Mouse (Mus musculus) left cerebral cortex, adult 18-20 months (tissue): ENCODE results near the gene Dhx40. TPM values are rescaled to one million over a fixed set of nuclear protein-coding genes. Genes with fewer than 3 reads are reported as not detected.
"Not testable (repeated sequence)": the region's sequence is repeated elsewhere in the genome, so short reads cannot be mapped to it uniquely, and the experiment has no call there.

ENCODE experiments used
- DNase-seq, 2 experiments: peaks; one replicate each; pipeline ENCODE4 v3.0.0; 2021 to 2022; ENCODE audit warnings: low spot score in 2 of 2, mixed read lengths in 1 of 2
- total RNA-seq, 2 experiments: library from RNA; stranded (reverse); gene quantifications; 2 replicates each; pipeline ENCODE4 v1.2.3; 2021

The Dhx40 gene
- total RNA-seq, 2 experiments from 2014 or later, result 22.8 to 22.9 TPM

DNA sequence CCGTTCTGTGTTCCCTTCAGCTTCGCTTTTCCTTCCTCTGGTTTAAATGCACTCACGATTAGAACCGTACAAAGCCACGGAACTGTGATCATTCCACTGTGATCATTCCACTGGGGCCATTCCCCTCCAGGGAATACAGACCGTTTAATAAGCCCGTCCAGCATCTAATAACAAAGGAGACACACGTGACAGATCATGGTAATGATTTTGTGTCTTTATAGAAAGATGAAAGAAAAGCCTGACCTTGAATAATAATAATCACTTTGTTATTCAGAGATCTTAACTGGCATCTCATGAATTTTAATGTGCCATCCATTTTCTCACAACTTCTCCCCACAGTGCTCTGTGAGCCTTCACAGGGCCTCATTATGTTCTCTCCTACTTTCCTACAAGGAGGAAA, 12.0 kb upstream of the Dhx40 start:
- no peak for DNase-seq

DNA sequence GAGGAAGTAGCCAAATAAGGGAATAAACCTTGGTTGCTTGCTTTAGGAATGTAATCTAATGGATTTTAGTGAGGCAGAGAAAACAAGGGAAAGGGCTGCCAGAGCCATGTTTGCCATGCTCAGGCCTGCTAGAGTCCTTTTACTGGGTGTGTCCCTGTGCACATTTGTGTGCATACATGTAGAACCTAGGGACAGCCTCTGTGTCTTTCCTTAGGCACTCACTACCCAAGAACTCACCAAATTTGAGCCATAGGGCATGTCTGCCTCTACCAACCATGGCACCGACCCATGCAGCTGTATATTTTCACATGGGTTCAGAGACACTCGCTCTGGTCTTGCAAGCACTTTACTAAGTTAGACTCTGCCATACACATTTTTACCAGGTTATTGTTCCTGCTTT, 11.4 kb upstream of the Dhx40 start:
- no peak for DNase-seq

- not testable (repeated sequence) for DNase-seq
These were observed 8.7 kb upstream of the Dhx40 start for GRCm38 (mm10) chr11:86816288-86816687.

DNA sequence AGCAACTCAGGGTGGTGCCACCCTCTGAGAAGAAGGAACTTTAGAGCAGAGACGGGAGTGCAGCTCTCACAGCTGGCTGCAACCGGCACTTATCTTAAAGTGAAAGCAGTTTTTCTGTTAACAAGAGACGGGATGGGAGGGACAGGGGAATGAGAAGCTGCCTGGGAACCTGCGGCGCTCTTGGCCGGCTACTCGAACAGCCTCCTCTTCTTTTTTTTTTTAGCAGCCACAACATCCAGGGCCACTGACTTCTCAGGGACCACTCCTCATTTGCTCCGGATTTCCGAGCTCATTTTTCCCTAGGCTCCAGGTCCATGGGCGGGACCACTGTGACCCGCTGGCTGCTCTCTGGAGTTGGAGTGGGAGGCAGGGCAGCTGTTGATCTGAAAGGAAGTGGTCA, 6.9 kb upstream of the Dhx40 start:
- not testable (repeated sequence) for DNase-seq

- DNase-seq, result not testable (repeated sequence)
These were observed 5.7 kb upstream of the Dhx40 start for GRCm38 (mm10) chr11:86813256-86813655.

DNA sequence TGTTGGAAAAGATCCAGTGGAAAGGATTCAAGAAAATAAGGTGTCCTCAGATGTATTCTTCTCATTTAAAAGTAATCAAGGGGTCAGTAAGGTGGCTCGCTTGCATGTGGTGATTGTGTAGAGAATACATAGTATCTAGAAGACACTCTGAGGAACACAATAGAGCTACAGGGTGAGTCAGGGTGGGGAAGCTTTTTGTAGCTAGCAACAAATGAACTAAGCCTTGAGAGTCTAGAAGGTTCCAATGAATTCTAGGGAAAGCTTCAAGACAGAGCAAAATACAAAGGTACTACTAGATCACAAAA, 3.7 kb upstream of the Dhx40 start:
- DNase-seq, result no peak

GRCm38 (mm10) chr11:86810572-86811325, 3.2 kb upstream of the Dhx40 start:
- DNase-seq, result no peak

GRCm38 (mm10) chr11:86809828-86810227, 2.3 kb upstream of the Dhx40 start:
- DNase-seq, result no peak

DNA sequence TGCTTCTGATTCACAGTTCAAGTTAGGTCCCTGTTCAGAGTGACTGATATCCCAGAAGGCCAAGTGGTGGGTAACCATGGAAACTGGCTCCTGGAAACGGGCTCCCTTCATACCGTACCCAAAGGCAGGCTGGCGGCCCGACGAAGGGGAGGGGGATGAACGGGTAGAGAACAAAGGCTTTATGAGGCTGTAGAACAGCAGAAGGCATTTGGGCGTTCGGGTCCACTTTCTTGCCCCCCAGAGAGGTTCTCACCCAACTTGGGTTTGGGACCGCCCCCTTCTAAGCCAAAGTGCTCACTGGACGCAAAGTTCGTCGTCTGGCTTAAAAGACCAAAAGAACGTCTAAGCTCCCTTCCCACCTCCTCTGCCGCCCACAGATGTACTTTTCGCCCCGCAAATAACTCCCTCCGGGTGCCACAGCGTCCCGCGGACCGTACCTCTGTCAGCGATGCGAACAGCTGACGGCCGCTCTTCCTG, 507 bp downstream of the Dhx40 start:
- DNase-seq, result peak; percentile 31 to 59

DNA sequence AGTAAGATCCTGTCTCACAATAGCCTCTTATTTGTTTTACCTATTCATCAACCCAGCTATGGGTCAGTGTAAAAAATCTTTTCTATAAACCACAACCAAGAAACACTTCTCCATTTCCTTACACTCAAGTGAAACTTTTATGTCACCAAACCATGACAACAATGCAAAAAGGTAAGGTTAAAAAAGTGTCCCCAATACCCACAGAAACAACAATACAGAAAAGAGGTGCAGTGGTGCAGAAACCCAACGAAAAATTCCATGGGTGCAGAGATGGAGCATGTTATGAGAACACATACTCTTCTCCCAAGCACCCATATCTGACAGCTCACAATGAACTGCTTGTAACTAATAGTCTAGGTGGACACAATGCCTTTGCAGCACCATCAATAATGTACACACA, 13.4 kb downstream of the Dhx40 start:
- DNase-seq, result no peak

DNA sequence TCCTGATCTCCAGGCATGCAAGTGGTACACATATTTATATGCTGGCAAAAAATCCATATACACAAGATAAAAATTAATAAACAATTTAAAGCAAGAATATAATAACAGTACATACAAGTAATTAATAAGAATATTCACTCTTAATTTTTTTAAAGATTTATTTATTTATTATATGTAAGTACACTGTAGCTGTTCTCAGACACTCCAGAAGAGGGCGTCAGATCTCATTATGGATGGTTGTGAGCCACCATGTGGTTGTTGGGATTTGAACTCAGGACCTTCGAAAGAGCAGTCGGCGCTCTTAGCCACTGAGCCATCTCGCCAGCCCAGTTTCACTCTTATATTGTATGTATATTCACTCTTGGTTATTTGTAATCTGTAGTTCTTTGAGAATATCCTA, 20.1 kb downstream of the Dhx40 start:
- not testable (repeated sequence) for DNase-seq

GRCm38 (mm10) chr11:86785767-86786166, 21.8 kb downstream of the Dhx40 start:
- no peak for DNase-seq

DNA sequence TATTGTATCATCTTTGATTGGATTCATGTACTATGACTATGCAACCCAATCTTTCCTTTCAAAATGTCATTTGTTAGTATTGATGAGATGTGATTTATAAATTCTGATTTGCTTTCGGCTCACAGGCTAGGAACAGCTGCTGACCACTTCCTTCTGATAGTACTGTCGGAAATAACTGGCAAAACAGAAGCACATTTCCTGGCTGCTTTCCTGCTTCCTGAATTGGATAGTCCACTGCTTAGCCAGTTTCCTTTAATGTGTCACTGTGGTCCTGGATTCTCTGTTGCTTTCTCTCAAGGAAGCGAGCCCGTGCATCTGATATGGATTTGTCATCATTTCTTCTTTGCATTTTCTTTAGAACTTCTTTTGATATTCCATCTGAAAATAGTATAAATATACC, 37.7 kb downstream of the Dhx40 start:
- DNase-seq, result no peak

DNA sequence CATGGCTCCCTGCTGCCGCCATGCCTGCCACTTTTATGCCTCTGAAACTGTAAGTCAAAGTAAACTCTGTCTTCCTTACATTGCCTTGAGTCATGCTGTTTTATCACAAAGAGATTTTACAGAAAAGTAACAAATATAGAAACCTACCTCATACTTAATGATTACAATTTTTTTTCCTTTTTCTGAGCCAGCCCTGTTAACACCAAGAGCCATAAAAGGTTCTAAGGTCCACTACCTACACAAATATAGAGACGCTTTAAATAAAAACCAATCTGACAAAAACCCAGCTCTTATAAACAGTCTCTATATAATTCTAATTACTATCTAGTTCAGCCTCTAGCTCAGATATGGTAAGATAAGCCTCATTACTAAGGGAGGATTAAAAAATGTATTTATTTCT, 43.0 kb downstream of the Dhx40 start:
- no peak for DNase-seq

GRCm38 (mm10) chr11:86763127-86763526, 44.4 kb downstream of the Dhx40 start:
- DNase-seq, result not testable (repeated sequence)

- no peak for DNase-seq
These were observed 47.2 kb downstream of the Dhx40 start for GRCm38 (mm10) chr11:86760357-86760756.

DNA sequence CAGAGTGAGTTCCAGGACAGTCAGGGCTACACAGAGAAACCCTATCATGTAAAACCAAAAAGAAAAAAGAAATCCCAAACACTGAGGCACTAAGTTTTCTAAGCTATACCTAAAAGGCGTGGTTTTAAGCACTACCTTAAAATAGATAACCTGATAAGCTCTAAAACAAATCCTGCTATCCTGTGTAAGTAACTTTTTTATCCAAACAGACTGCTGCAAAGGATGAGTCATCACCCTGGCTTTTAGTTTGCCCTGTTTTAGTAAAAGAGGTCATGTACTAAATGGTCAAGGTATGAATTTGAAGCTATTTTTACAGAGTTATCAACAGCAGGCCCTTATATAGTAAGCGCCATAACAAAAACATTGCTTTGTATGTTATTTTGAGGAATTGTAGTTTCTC, 47.7 kb downstream of the Dhx40 start:
- DNase-seq, result no peak

DNA sequence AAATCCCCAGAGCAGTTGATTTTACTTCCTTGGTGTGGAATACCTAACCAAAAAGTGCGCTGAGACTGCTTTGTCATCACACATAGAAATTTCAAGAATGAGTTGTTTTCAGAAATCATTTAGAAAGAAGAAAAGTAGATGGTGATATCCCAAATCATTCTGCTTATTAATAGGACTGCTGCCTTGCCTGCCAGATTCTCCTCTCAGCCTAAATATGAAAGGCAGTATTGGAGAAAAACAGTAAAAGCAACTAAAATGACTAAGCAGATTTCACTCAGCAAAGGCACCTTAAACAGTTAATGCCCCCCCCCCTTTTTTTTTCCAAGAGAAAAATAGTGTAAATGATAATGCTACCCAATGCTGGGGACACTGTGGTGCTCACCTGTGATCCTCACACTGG, 48.3 kb downstream of the Dhx40 start:
- DNase-seq, result no peak

DNA sequence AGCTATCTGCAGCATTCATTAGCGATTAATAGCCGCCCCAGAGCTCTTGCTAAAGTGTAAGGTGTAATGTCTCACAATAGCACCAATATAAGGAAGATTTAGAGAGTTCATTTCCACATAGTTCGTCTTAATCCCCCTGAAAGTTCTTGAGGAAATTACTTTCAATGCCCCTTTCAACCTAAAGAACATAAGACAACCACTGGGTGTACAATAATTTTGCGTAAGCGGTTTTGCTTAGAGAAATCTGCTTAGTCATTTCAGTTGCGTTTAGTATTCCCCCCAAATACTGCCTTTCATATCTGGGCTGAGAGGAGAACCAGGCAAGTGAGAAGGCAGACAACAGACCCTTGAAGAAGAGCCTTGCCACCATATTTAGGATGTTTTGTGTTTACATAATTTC, 49.0 kb downstream of the Dhx40 start:
- DNase-seq, result no peak

DNA sequence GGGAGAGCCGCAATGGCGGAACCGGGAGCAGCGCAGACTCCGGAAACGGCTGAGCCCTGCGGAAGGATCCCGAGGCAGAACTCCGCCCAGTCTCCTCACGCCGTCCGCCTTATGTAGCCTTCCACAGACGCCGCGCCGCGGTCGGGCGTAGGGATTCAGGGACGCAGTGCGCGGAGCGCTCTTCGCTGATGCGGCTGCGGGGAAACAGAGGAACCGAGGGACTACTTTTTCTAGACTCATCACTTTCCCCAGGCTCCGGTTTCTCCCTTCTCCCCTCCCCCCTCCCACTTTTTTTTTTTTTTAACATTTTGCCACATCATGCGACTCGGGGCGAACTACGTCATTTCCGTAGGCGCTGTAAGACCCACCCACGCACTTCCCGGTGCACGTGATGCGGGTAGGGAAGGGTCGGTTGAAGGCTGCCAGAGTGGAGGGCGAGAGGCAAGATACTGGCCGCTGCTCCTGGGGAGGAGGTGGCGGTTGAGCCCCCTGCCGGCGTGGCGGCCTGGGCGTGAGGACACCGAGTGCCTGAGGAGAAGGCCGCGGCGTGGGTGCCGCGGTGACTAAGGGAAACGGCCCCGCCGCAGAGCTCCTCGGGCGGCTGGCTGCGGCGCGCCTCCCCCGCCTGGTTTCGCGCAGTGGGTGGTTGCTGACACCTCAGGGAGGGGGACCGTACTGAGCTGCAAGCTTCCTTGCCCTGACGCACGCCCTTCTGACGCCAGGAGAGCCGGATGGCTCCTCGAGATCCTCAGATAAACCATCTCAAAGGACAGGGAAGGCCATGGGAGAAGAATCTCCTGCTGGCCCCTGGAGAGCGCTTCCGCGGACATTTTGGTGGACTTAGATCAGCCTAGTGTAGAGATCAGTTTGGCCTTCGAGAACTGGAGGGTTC, 49.8 kb downstream of the Dhx40 start, which contains the start of gene Cltc:
Gene Cltc, minus strand, starts transcription at position 86 of the 892 bp plus-strand sequence.
- peak; percentile 95 to 96 for DNase-seq

GRCm38 (mm10) chr11:86757142-86757479, 50.4 kb downstream of the Dhx40 start:
- no peak for DNase-seq
